Comparison of ENCODE assay signal across 22 mouse cellular contexts in the genomic region with DNA sequence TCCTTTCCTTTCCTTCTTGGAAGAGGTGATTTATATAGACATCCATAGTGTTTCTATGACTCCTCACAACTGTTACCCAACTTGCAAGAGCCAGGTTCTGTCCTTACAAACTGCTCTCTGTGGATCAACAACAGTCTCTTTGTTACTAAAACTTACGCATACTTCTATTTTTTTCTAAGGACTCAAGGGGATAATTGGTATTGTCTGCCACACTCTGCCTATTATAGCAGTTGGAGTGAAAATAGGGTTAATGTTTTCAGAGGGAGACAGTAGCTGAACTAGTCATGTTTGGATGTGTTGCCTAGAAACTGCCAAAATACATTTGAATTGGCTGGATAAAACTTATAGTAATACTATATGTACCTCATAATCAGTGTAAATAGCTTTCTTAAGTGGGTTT.
A peak's percentile ranks its signal among the peaks of the same experiment; 100 is the strongest.
DNase-seq lines count a peak whose midpoint lies in the region; ATAC-seq lines count a peak whose summit lies in the region.
"Had no signal": no experiment of that assay in that cellular context is flagged by ENCODE, and none has a peak within 500 bp of the region (broad histone marks: within the 10 kb centered on the region; RNA-seq: fewer than 3 reads in every experiment).

No protein-coding gene starts in this region.

- no peak overlapping the region for H3K27ac ChIP-seq in midbrain, embryonic 11.5 days (ENCODE audit: low read depth, low read length)
- no peak overlapping the region for H3K27ac ChIP-seq in midbrain, embryonic 10.5 days (replicated peaks)

- H3K9me3 ChIP-seq in midbrain, embryonic 11.5 days (ENCODE audit: control insufficient read depth, low read length), result no peaks in the 10 kb centered on the region
- H3K9me3 ChIP-seq in midbrain, embryonic 10.5 days (replicated peaks), result no peaks in the 10 kb centered on the region
- H3K9me3 ChIP-seq: G1E had no signal

- no peak overlapping the region for H3K9ac ChIP-seq in midbrain, embryonic 11.5 days (ENCODE audit: low read length)

- WGBS in midbrain, embryonic 11.5 days, result 75% methylated on average over 1 of the region's 1 CpGs
- 84% methylated on average over 1 of the region's 1 CpGs for WGBS in midbrain, embryonic 10.5 days

- no peak for ATAC-seq in midbrain, embryonic 11.5 days (ENCODE audit: low FRiP score)
- ATAC-seq: activated CD4-positive, CD25-positive, alpha-beta regulatory T cell, adult 4 months; CD4-positive, CD25-positive, alpha-beta regulatory T cell, adult 4 months; Patski had no signal

- H3K27me3 ChIP-seq in midbrain, embryonic 11.5 days (ENCODE audit: control insufficient read depth, insufficient read depth, low read length), result no peaks in the 10 kb centered on the region
- no peaks in the 10 kb centered on the region for H3K27me3 ChIP-seq in midbrain, embryonic 10.5 days (ENCODE audit: low read depth, poor library complexity, severe bottlenecking)
- H3K27me3 ChIP-seq: CH12.LX, Patski had no signal

- no peak overlapping the region for H3K4me2 ChIP-seq in midbrain, embryonic 11.5 days

- no peak overlapping the region for H3K4me3 ChIP-seq in midbrain, embryonic 11.5 days (ENCODE audit: low read depth, low read length)
- H3K4me3 ChIP-seq in midbrain, embryonic 10.5 days, result no peak overlapping the region

- DNase-seq in midbrain, embryonic 11.5 days (ENCODE audit: low spot score, missing footprints), result peak; percentile 56
- no peak for DNase-seq in midbrain, embryonic 10.5 days (ENCODE audit: low spot score)
- DNase-seq in retina, postnatal 1 day, result peak; percentile 60
- no peak for DNase-seq in retina, embryonic 14.5 days (ENCODE audit: low spot score)
- peak; percentile 45 for DNase-seq in Muller cell, postnatal 12 days (ENCODE audit: inconsistent ontology term)
- DNase-seq in lung, postnatal 36 days, result no peak
- DNase-seq: adrenal gland, adult 2 months; adrenal gland, adult 8-10 months; adrenal gland, postnatal 10 days; adrenal gland, postnatal 14 days; adrenal gland, postnatal 25 days; adrenal gland, postnatal 36 days; B cell, adult 2 months; cerebellum, adult 11 months; cerebellum, adult 11-12 months; cerebellum, adult 18-20 months; cerebellum, adult 2 months had no signal

- H3K36me3 ChIP-seq in midbrain, embryonic 11.5 days (ENCODE audit: control insufficient read depth, insufficient read depth, low read length), result no peaks in the 10 kb centered on the region
- peaks cover 13% of the 10 kb centered on the region; the same call in 1 of the 2 replicates for H3K36me3 ChIP-seq in midbrain, embryonic 10.5 days
- H3K36me3 ChIP-seq: G1E had no signal

- no peaks in the 10 kb centered on the region for H3K4me1 ChIP-seq in midbrain, embryonic 11.5 days (ENCODE audit: control insufficient read depth, insufficient read depth, low read length)
- H3K4me1 ChIP-seq in midbrain, embryonic 10.5 days, result no peaks in the 10 kb centered on the region

Comparison
In these comparisons a context has a peak if more than half of its experiments do, and no peak if none do; other contexts are left out.
1. DNase-seq: peak in midbrain, embryonic 11.5 days (single experiment), retina, postnatal 1 day (single experiment) and Muller cell, postnatal 12 days (single experiment); none in midbrain, embryonic 10.5 days (single experiment), retina, embryonic 14.5 days (single experiment) and lung, postnatal 36 days (single experiment).